Mouse (Mus musculus) lung, postnatal 14 days (tissue): ENCODE results near the gene Abr.

Experiments
- DNase-seq: peaks from one replicate; pipeline ENCODE4 v3.0.0; 2021

Abr gene

DNA sequence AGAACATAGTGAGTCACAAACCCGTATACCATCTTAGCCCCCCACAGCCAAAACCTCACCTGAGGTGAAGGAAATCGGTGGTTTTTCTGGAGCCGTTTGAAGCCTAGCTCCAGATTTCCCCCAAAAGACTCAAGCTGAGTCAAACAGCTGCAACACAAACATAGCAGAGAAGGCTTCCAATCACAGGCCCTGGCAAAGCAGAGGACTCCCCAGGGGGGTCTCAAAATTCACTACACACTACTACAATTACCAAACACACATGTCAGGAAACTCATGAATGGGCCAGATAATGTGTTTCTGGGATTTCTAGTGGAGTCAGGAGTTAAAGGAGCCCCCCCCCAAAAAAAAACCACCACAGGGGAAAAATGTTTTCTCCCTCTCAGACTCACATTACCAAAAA is 56.0 kb downstream of the Abr start:
- DNase-seq, result no peak

- no peak for DNase-seq
These were observed 59.5 kb downstream of the Abr start for GRCm38 (mm10) chr11:76562584-76562983.

- no peak for DNase-seq
These were observed 59.9 kb downstream of the Abr start for GRCm38 (mm10) chr11:76562165-76562564.

- no peak for DNase-seq
These were observed 64.3 kb downstream of the Abr start for GRCm38 (mm10) chr11:76557837-76558236.

- DNase-seq, result no peak
These were observed 73.9 kb downstream of the Abr start for GRCm38 (mm10) chr11:76548153-76548721.

DNA sequence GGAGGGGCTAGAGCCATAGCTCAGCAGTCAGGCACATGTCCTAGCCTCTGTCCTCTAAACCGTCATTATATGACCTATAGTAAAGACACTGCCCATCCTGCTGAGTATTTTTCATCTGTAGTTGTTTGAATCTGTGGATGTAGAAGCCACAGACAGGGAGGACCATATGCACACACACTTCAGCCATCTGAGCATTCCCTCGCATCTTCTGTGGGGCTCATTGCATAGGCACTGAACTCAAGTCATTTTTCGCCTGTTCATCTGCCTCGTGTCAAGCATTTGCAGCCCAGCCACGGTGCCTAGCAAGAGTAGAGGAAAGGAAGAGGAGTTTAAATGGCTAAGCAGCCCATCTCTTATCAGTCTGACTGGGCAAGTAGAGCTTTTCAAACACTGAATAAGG is 74.7 kb downstream of the Abr start:
- no peak for DNase-seq

- DNase-seq, result no peak
These were observed 75.7 kb downstream of the Abr start for GRCm38 (mm10) chr11:76546431-76546830.

- DNase-seq, result no peak
These were observed 78.8 kb downstream of the Abr start for GRCm38 (mm10) chr11:76543300-76543699.

- peak; percentile 82 for DNase-seq
These were observed 81.1 kb downstream of the Abr start for GRCm38 (mm10) chr11:76540973-76541372.

DNA sequence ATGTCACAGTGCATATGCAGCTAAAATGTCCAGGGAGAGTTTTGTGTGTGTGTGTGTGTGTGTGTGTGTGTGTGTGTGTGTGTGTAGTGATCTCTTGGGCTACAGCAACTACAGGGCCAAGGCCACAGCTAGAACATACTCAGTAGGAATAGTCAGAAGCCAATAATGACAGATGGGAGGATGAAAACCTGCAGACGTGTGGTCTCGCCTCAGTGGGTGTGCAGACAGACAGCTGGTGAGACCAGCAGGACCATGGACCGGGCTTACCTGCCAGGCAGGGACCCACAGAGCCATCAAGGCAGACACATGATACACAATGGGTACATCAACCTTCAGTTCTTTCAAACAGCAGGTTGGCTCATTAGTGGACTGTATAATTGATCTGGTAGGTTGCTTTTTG is 84.7 kb downstream of the Abr start:
- DNase-seq, result no peak

DNA sequence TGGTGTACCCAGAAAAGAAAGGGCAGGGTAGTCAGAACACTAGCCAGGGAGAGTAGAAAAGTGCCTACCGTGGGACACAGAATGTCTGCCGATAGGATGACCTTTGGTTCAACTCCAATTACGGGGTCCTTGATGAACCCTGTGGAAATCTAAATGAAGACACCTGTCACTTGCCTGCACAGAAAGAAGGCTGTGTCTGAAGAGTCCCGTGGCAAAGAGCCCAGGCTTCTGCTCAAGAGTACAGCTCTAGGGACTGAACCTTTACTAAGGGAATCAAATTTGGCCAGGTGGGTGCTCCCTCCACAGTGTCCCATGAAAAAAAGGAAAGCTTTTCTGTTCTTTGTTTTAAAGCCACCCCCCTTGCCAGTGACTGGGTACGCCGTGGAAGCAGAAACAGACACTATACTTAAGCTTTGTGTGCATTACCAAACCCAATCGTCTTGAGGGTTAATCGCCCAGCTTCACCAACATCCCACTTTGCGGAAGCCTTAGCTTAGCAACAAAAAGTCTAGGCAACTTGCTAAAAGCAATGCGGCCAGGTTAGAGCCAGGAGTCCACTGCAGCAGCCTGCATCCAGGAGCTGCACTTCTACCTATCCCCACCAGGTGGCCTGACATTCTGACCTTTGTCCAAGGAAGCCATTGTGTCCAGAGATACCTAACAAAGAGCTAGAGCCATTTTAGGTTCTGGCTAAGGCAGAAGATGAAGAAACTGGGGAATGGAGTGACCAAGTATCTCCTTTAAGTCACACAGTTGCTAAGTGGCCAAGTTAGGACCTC is 85.3 kb downstream of the Abr start:
- DNase-seq, result peak; percentile 31

DNA sequence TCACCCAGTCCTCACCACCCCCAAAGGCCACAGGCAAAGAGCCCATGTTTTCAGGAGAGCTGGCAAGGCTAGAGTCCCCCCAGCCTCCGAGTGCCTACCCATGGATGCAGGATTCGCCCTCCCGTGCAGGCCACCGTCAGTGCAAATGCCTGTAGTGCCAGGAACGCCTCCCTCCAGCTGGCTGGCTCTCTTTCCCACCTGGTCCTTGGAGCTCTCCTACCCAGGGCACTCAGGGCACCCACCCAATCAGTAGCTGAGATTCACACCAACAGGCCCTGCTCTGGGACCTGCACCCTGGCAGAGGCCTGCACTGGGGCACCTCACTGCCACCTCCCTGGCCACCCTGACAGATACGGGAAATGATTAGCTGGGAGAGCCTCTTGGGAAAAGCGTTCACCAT is 90.1 kb downstream of the Abr start:
- DNase-seq, result no peak

GRCm38 (mm10) chr11:76530966-76531678 is 91.0 kb downstream of the Abr start:
- DNase-seq, result no peak

DNA sequence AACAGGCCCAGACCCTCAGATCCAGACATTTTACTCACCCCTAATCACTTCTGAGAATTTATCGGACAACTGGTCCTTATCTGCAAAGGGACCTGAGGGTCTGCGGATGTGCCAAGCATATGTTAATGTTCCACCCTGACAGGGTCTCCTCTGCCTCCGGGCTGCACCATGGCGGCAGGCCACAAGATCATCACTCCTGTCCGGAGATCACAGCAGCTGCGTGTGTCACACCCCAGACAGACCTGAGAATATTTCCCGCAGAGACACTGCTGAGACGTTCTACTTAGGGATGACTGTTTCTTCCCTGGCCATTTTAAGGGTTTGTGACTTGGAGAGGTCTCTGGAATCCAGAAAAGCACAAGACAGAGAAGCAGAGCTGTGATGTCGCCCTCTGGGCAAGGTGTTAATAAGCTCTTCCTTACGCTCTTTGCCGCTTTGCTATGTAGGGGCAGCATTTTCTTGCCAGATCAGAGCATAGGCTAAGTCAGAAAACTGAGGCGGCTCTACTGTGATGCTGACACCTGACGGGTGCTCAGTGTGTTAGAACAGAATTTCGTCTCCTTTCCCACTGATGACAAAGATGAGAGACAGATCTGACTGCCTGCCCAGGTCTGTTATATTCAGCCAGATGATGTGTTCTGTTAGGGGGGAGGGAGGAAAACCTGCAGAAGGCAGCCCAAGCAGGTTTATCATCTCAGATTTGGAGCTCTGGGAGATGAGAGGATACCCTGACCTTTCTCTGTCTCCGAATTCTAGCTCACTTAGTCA is 91.8 kb downstream of the Abr start:
- no peak for DNase-seq

DNA sequence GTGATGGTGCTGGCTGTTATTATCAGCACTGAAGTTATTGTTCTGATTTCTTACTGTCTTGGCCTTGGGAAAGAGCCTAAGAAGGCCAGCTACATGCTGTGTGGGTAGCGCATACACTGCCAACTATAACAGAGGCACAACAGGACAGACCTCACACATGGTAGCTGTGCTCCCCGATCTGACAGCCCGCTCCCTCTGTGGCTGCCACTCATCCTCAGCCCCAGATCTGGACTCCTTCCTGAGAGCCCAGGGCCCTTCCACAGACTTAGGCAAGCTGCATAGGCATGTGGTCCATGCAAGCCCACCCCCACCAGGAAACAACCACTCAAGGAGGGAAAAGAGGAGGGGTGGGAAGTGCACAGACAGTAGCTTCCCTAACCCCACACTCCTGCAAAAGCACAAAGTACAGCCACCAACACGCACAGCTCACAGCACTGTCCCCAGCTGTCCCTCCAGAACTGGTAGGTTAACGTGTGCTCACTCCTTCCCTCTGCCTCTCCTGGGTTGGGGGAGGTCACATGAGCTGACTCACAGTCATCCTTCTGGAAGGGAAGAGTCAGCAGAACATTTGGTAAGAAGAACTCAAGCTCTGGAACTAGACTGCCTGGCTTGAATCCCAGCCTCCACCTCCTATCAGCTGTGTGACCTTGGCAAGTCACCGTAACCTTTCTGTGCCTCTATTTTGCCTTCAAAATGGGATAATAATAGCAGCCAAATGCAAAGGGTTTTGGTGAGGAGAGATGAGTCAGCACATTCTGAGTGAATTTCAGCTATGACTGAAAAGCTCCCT is 92.6 kb downstream of the Abr start:
- peak; percentile 39 for DNase-seq

GRCm38 (mm10) chr11:76525646-76526351 is 96.3 kb downstream of the Abr start:
- no peak for DNase-seq

DNA sequence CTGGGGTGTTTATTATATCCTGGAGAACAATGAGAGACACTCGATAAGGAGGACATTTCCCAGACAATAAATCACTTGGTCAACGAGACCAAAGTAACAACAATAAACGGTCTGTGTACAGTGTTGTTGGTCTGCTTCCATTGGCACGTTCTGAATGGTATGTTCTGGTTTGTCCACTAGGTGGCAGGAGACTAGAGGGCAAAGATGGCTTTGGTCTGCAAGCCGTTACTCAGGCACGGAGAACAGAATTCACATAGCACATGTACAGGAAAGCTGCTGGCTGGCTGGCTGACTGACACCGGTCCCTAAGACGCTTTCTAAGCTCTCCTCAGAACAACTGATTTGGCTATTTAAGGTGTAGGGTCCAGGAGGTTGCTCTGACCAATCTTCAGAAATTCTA is 97.2 kb downstream of the Abr start:
- DNase-seq, result peak; percentile 70

DNA sequence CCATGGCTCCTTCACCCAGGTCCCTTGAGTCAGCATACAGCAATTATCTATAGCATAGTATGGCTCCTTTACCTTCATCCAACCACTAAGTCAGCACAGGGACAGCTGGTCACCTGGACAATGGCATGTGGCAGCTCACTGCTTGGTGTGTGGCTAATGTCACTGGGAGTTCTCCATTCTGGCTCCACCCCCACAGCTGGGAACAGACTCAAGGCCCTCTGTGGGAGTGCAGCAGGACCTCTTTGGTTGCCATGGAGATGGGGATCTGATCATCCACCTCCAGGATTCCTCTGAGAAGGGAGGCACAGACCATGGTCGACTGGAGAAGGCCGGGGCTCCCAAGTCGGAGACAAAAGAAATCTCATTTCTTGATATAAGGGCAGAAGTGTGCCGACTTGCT is 98.8 kb downstream of the Abr start:
- no peak for DNase-seq

- DNase-seq, result no peak
These were observed 101.2 kb downstream of the Abr start for GRCm38 (mm10) chr11:76520889-76521288.

DNA sequence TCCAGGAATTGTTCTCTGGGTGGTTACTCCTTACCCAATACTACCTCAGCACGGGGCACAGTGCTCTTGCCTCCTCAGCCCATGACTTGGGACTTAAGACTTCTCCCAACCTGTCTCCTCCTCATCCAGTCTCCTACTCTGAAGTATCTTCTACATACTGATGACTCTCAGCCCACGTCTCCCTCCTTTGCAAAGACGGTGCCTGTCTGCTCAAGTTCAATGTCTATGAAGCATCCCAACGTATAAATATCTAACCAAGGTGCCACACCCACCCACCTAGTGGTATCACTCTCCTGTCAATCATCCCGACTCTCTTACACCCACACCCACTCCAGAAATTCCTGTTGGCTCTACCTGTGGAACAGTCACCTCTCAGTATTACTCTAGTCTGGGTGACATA is 103.5 kb downstream of the Abr start:
- no peak for DNase-seq

DNA sequence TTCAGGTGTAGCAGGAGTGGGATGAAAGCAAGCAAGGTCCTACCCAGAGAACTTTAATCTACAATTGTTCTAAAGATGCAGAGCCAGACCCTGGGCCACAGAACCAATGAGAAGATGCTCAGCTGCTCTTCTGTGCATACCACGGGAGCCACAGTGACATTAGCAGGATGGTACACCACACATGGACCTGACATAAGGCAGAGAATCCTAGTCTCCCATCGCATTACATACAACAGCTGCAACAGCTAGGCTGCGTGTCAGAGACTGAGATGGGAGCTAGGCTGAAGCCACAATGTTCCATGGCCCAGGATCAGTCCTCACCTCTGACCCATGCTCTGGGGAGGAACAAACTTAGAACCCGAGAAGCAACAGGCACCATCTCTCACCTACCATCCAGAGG is 104.0 kb downstream of the Abr start:
- no peak for DNase-seq

DNA sequence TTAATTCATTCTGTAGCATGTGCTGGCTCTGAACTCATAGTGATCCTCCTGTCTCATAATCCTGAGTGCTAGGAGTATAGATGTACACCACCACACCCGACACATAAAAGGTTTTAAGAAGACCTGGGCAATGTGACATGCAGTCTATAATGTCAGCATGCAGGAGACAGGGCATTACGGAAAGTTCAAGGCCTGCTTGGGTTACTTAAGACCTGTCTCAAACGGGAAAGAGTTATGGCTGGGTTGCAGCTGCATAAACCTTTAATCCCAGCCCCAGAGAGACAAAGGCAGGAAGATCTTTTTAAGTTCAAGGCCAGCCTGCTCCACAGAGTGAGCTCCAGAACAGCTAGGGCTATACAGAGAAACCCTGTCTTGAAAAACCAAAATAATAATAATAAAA is 105.2 kb downstream of the Abr start:
- DNase-seq, result no peak
